19 mouse cellular contexts compared by ENCODE assay signal in the genomic region with DNA sequence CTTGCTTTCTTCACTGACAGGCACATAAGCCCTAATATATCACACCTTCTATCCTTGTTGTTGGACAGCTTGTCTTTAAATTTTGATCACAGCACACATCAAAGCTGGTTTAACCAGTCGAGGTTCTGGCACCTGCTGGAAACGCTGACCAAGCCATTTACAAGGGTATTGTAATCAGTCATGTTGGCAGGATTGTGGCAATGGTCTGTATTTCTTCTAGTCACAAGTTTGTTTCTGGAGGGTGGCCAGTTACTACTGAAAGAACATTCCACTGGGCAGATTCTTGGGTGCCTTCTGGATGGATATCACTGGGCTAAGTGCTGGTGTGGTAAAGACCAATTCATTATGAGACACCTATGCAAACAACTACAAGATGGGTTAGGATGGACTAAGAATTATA. TPM values are rescaled to one million over a fixed set of nuclear protein-coding genes. Genes with fewer than 3 reads are reported as not detected.
DNase-seq lines count a peak whose midpoint lies in the region.
"Had no signal": no experiment of that assay in that cellular context is flagged by ENCODE, and none has a peak within 500 bp of the region (broad histone marks: within the 10 kb centered on the region; RNA-seq: fewer than 3 reads in every experiment).

No protein-coding gene starts in this region.

- DNase-seq in adrenal gland, postnatal 36 days, result peak; percentile 35 to 41
- DNase-seq in adrenal gland, postnatal 25 days, result no peak
- peak; percentile 21 for DNase-seq in kidney, adult 11 months
- no peak for DNase-seq in kidney, adult 18-20 months
- peak; percentile 28 for DNase-seq in lung, postnatal 36 days
- no peak for DNase-seq in lung, postnatal 14 days
- no peak for DNase-seq in embryo, embryonic 10.5 days (ENCODE audit: low spot score)
- DNase-seq: B cell, adult 2 months; cerebellum, adult 9-11 months; gastrocnemius, postnatal 25 days; left cerebral cortex, postnatal 4 days; liver; lung, adult 18-20 months; retina, postnatal 1 day; thymus, adult 18-20 months; thymus, postnatal 4 days had no signal

RNA-seq across cellular contexts. Expression of a gene that starts 4.8 kb away (rescaled TPM):
- total RNA-seq in adrenal gland, postnatal 36 days (2021), result 10 to 100 TPM; 80.5 to 87.4 TPM
- 72.6 and 83.4 TPM in 2 replicates for total RNA-seq in adrenal gland, postnatal 25 days (2021)

RNA-seq across cellular contexts. Expression of a gene that starts 5.4 kb away (rescaled TPM):
- total RNA-seq in adrenal gland, postnatal 36 days (2021), result not detected
- not detected in 2 replicates for total RNA-seq in adrenal gland, postnatal 25 days (2021)
- total RNA-seq: gastrocnemius, postnatal 25 days; left cerebral cortex, adult 18-20 months; left cerebral cortex, postnatal 4 days; midbrain, postnatal 0 days; neutrophil, adult 5-6 weeks had no signal

RNA-seq across cellular contexts. Expression of a gene that starts 7.8 kb away (rescaled TPM):
- 10 to 100 TPM; 37.6 to 50.0 TPM for total RNA-seq in adrenal gland, postnatal 36 days (2021)
- total RNA-seq in adrenal gland, postnatal 25 days (2021), result 43.3 and 49.4 TPM in 2 replicates

RNA-seq across cellular contexts. Expression of a gene that starts 53.0 kb away (rescaled TPM):
- total RNA-seq in adrenal gland, postnatal 36 days (2021), result not detected
- not detected in 2 replicates for total RNA-seq in adrenal gland, postnatal 25 days (2021)
- total RNA-seq: gastrocnemius, postnatal 25 days; left cerebral cortex, adult 18-20 months; left cerebral cortex, postnatal 4 days; midbrain, postnatal 0 days; neutrophil, adult 5-6 weeks had no signal

Comparison
In these comparisons a context has a peak if more than half of its experiments do, and no peak if none do; other contexts are left out.
1. DNase-seq: peak in adrenal gland, postnatal 36 days (2 of 2), kidney, adult 11 months (single experiment) and lung, postnatal 36 days (single experiment); none in adrenal gland, postnatal 25 days (single experiment), kidney, adult 18-20 months (single experiment), lung, postnatal 14 days (single experiment) and embryo, embryonic 10.5 days (single experiment).